ENCODE assay signal across 12 mouse cellular contexts in the genomic region with DNA sequence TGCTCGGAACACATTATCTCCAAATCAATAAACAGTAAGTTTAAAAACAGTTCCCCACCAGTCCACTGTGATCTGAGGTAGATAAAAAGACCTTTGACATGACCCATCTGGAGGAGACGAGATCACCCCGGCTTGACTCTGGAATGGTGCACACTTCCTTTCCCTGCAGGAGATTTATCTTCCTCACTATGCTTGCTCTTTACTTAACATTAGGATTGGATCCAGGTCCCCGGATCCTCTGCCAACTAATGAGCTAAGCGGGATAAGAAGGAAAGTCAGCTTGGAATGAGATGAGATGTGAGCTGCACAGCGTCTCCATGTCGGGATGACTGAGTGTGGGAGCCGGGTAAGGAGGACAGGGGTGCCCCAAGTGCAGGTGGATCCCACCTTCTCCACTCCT. TPM values are rescaled to one million over a fixed set of nuclear protein-coding genes. Genes with fewer than 3 reads are reported as not detected.
DNase-seq lines count a peak whose midpoint lies in the region; ATAC-seq and TF ChIP-seq lines count a peak whose summit lies in the region.
"Had no signal": no experiment of that assay in that cellular context is flagged by ENCODE, and none has a peak within 500 bp of the region (broad histone marks: within the 10 kb centered on the region; RNA-seq: fewer than 3 reads in every experiment).

No protein-coding gene starts in this region.

- H3K27ac ChIP-seq in forebrain, embryonic 13.5 days, result peak overlapping the region; percentile 14; the same call in 1 of the 2 replicates
- H3K27ac ChIP-seq in forebrain, embryonic 11.5 days (ENCODE audit: low read depth, low read length), result no peak overlapping the region
- no peak overlapping the region for H3K27ac ChIP-seq in limb, embryonic 14.5 days (replicated peaks; ENCODE audit: low read depth, low read length)
- no peak overlapping the region for H3K27ac ChIP-seq in limb, embryonic 10.5 days
- H3K27ac ChIP-seq in forebrain, embryonic 16.5 days (ENCODE audit: low read length), result no peak overlapping the region
- H3K27ac ChIP-seq: embryonic facial prominence, embryonic 13.5 days; heart, embryonic 15.5 days; limb, embryonic 12.5 days had no signal

- peaks cover 22% of the 10 kb centered on the region; the same call in 1 of the 2 replicates for H3K36me3 ChIP-seq in forebrain, embryonic 13.5 days (ENCODE audit: poor library complexity, severe bottlenecking)
- H3K36me3 ChIP-seq in forebrain, embryonic 11.5 days (ENCODE audit: control insufficient read depth, insufficient read depth, low read length), result no peaks in the 10 kb centered on the region
- no peaks in the 10 kb centered on the region for H3K36me3 ChIP-seq in limb, embryonic 14.5 days (ENCODE audit: control insufficient read depth, insufficient read depth, low read length)
- no peaks in the 10 kb centered on the region for H3K36me3 ChIP-seq in limb, embryonic 10.5 days
- no peaks in the 10 kb centered on the region for H3K36me3 ChIP-seq in forebrain, embryonic 16.5 days (ENCODE audit: control insufficient read depth, insufficient read depth)
- H3K36me3 ChIP-seq: embryonic facial prominence, embryonic 13.5 days; heart, embryonic 15.5 days; limb, embryonic 12.5 days had no signal

- ATAC-seq in forebrain, embryonic 13.5 days, result no peak; the same call in 1 of the 2 replicates
- no peak for ATAC-seq in forebrain, embryonic 11.5 days (replicated peaks; ENCODE audit: low FRiP score)
- no peak for ATAC-seq in limb, embryonic 14.5 days (ENCODE audit: low FRiP score, low read depth)
- ATAC-seq in forebrain, embryonic 16.5 days, result peak; percentile 35

- H3K9me3 ChIP-seq in forebrain, embryonic 13.5 days (replicated peaks), result no peaks in the 10 kb centered on the region
- no peaks in the 10 kb centered on the region for H3K9me3 ChIP-seq in forebrain, embryonic 11.5 days (ENCODE audit: control insufficient read depth, low read length)
- no peaks in the 10 kb centered on the region for H3K9me3 ChIP-seq in limb, embryonic 14.5 days (ENCODE audit: control insufficient read depth, low read length)
- H3K9me3 ChIP-seq in limb, embryonic 10.5 days (replicated peaks), result no peaks in the 10 kb centered on the region
- no peaks in the 10 kb centered on the region for H3K9me3 ChIP-seq in forebrain, embryonic 16.5 days (ENCODE audit: control insufficient read depth, low read length)
- H3K9me3 ChIP-seq: embryonic facial prominence, embryonic 13.5 days; heart, embryonic 15.5 days; limb, embryonic 12.5 days had no signal

- DNase-seq in forebrain, embryonic 11.5 days (ENCODE audit: low spot score), result no peak
- peak; percentile 17 for DNase-seq in limb, embryonic 14.5 days (ENCODE audit: low spot score)
- DNase-seq in limb, embryonic 10.5 days (ENCODE audit: low spot score), result no peak
- peak; percentile 19 to 36 for DNase-seq in layer of hippocampus, postnatal 36 days
- no peak for DNase-seq in left cerebral cortex, adult 9 months (ENCODE audit: low spot score in 2 of 2)
- no peak for DNase-seq in embryo, embryonic 11 days
- DNase-seq: right cerebral cortex, postnatal 4 days had no signal

- no peak overlapping the region for H3K4me2 ChIP-seq in forebrain, embryonic 13.5 days
- H3K4me2 ChIP-seq in forebrain, embryonic 11.5 days (ENCODE audit: low read depth, low read length, severe bottlenecking), result no peak overlapping the region
- no peak overlapping the region for H3K4me2 ChIP-seq in limb, embryonic 14.5 days (replicated peaks; ENCODE audit: low read depth, low read length, severe bottlenecking)
- H3K4me2 ChIP-seq in forebrain, embryonic 16.5 days (ENCODE audit: low read length), result no peak overlapping the region
- H3K4me2 ChIP-seq: embryonic facial prominence, embryonic 13.5 days; heart, embryonic 15.5 days; limb, embryonic 12.5 days had no signal

- no peak overlapping the region for H3K4me3 ChIP-seq in forebrain, embryonic 13.5 days
- no peak overlapping the region for H3K4me3 ChIP-seq in forebrain, embryonic 11.5 days (ENCODE audit: low read depth, low read length)
- H3K4me3 ChIP-seq in limb, embryonic 14.5 days (replicated peaks; ENCODE audit: low read length), result no peak overlapping the region
- no peak overlapping the region for H3K4me3 ChIP-seq in limb, embryonic 10.5 days
- no peak overlapping the region for H3K4me3 ChIP-seq in forebrain, embryonic 16.5 days (replicated peaks; ENCODE audit: low read length)
- H3K4me3 ChIP-seq: embryonic facial prominence, embryonic 13.5 days; heart, embryonic 15.5 days; limb, embryonic 12.5 days had no signal

- peaks cover 43% of the 10 kb centered on the region for H3K4me1 ChIP-seq in forebrain, embryonic 13.5 days
- peaks cover 9% of the 10 kb centered on the region for H3K4me1 ChIP-seq in forebrain, embryonic 11.5 days (replicated peaks; ENCODE audit: control insufficient read depth, insufficient read depth, low read length)
- H3K4me1 ChIP-seq in limb, embryonic 14.5 days (ENCODE audit: control insufficient read depth, insufficient read depth, low read length), result no peaks in the 10 kb centered on the region
- no peaks in the 10 kb centered on the region for H3K4me1 ChIP-seq in limb, embryonic 10.5 days
- peaks cover 20% of the 10 kb centered on the region for H3K4me1 ChIP-seq in forebrain, embryonic 16.5 days (replicated peaks; ENCODE audit: control insufficient read depth, insufficient read depth, low read length)
- H3K4me1 ChIP-seq: embryonic facial prominence, embryonic 13.5 days; limb, embryonic 12.5 days had no signal

- no peaks in the 10 kb centered on the region for H3K27me3 ChIP-seq in forebrain, embryonic 13.5 days
- H3K27me3 ChIP-seq in forebrain, embryonic 11.5 days (ENCODE audit: control insufficient read depth, insufficient read depth, low read length), result no peaks in the 10 kb centered on the region
- H3K27me3 ChIP-seq in limb, embryonic 14.5 days (ENCODE audit: control insufficient read depth, insufficient read depth, low read length), result no peaks in the 10 kb centered on the region
- H3K27me3 ChIP-seq in limb, embryonic 10.5 days (ENCODE audit: low read depth, poor library complexity, severe bottlenecking), result no peaks in the 10 kb centered on the region
- no peaks in the 10 kb centered on the region for H3K27me3 ChIP-seq in forebrain, embryonic 16.5 days (replicated peaks; ENCODE audit: control insufficient read depth, insufficient read depth, low read length)
- H3K27me3 ChIP-seq: embryonic facial prominence, embryonic 13.5 days; heart, embryonic 15.5 days; limb, embryonic 12.5 days had no signal

- H3K9ac ChIP-seq in forebrain, embryonic 13.5 days, result no peak overlapping the region
- H3K9ac ChIP-seq in forebrain, embryonic 11.5 days (ENCODE audit: low read length), result no peak overlapping the region
- no peak overlapping the region for H3K9ac ChIP-seq in limb, embryonic 14.5 days (ENCODE audit: low read depth, low read length, severe bottlenecking)
- no peak overlapping the region for H3K9ac ChIP-seq in forebrain, embryonic 16.5 days (replicated peaks; ENCODE audit: low read depth, low read length)
- H3K9ac ChIP-seq: embryonic facial prominence, embryonic 13.5 days; heart, embryonic 15.5 days; limb, embryonic 12.5 days had no signal

- no peak for TF ChIP-seq POLR2A in limb, embryonic 14.5 days (IDR thresholded peaks at IDR 0.05; ENCODE audit: borderline replicate concordance, extremely low read depth, insufficient read depth, insufficient read length)

- 66% methylated on average over 8 of the region's 8 CpGs for WGBS in forebrain, embryonic 13.5 days
- 83% methylated on average over 8 of the region's 8 CpGs for WGBS in forebrain, embryonic 11.5 days
- whole genome bisulfite sequencing in limb, embryonic 14.5 days, result 67% methylated on average over 8 of the region's 8 CpGs
- WGBS in limb, embryonic 10.5 days, result 65% methylated on average over 8 of the region's 8 CpGs
- WGBS in forebrain, embryonic 16.5 days, result 41% methylated on average over 8 of the region's 8 CpGs

RNA-seq across cellular contexts. Expression of a gene that starts 46.7 kb away (rescaled TPM):
- 5.9 and 6.7 TPM in 2 replicates for polyA plus RNA-seq in forebrain, embryonic 13.5 days (2015; fragmentation: Nextera tagmentation; extraction: Ambion mirVana)
- polyA plus RNA-seq in forebrain, embryonic 11.5 days (2014; fragmentation: Nextera tagmentation; extraction: Ambion mirVana), result 5.5 TPM in 2 replicates
- 0.94 and 1.2 TPM in 2 replicates for polyA plus RNA-seq in limb, embryonic 14.5 days (2012; rRNA removed)
- polyA plus RNA-seq in limb, embryonic 14.5 days (2014; fragmentation: Nextera tagmentation; extraction: Ambion mirVana), result 0.54 and 0.58 TPM in 2 replicates
- polyA plus RNA-seq in limb, embryonic 10.5 days (2016; fragmentation: Nextera tagmentation; extraction: Ambion mirVana), result not detected in 2 replicates
- polyA plus RNA-seq in forebrain, embryonic 16.5 days (2015; fragmentation: Nextera tagmentation; extraction: Ambion mirVana), result 4.1 and 4.4 TPM in 2 replicates
- 10 to 100 TPM in 1 of 2 experiments, 1 to 10 TPM in 1; 9.8 to 10.0 TPM for total RNA-seq in layer of hippocampus, postnatal 36 days (2021)

Comparison
In these comparisons a context has a peak if more than half of its experiments do, and no peak if none do; other contexts are left out.
1. DNase-seq: peak in limb, embryonic 14.5 days (single experiment) and layer of hippocampus, postnatal 36 days (2 of 2); none in forebrain, embryonic 11.5 days (single experiment), limb, embryonic 10.5 days (single experiment), left cerebral cortex, adult 9 months (0 of 2) and embryo, embryonic 11 days (single experiment).